Mouse (Mus musculus) myocyte (in vitro differentiated cells): ENCODE measurements around the gene Hist1h2ab.

Experiments
- CEBPB ChIP-seq: IDR thresholded peaks from 2 replicates; pipeline ENCODE4 v1.6.1; 2011; ENCODE audit warnings: mild to moderate bottlenecking, moderate library complexity; ENCODE audit not compliant: poor library complexity, insufficient read depth, severe bottlenecking
- MAX ChIP-seq: IDR thresholded peaks from one replicate; pipeline ENCODE4 v1.6.1; 2011; ENCODE audit warnings: low read depth, mild to moderate bottlenecking, control low read depth
- MYOD1 ChIP-seq, 3 experiments: IDR thresholded peaks; one replicate each; pipeline ENCODE4 v1.6.1; 2011; ENCODE audit warnings: control low read depth in 2 of 3, low read depth in 2 of 3, mild to moderate bottlenecking in 2 of 3, moderate library complexity in 1 of 3; ENCODE audit not compliant: insufficient read length in 2 of 3, control insufficient read depth in 1 of 3
- MYOG ChIP-seq, 3 experiments: IDR thresholded peaks; one replicate each; pipeline ENCODE4 v1.6.1; 2011; ENCODE audit warnings: control low read depth in 2 of 3, low read depth in 2 of 3, mild to moderate bottlenecking in 2 of 3; ENCODE audit not compliant: insufficient read length in 2 of 3, control insufficient read depth in 1 of 3, insufficient read depth in 1 of 3
- POLR2A ChIP-seq: IDR thresholded peaks from one replicate; pipeline ENCODE4 v1.6.1; 2011; ENCODE audit warnings: low read depth, mild to moderate bottlenecking, control low read depth, moderate library complexity; ENCODE audit not compliant: insufficient read length
- POLR2AphosphoS2 ChIP-seq: IDR thresholded peaks from one replicate; pipeline ENCODE4 v1.6.1; 2011; ENCODE audit warnings: low read depth, control low read depth; ENCODE audit not compliant: insufficient read length
- REST ChIP-seq: IDR thresholded peaks from one replicate; pipeline ENCODE4 v1.6.1; 2011; ENCODE audit warnings: mild to moderate bottlenecking, control low read depth, moderate library complexity; ENCODE audit not compliant: insufficient read depth, insufficient read length
- SRF ChIP-seq: IDR thresholded peaks from one replicate; pipeline ENCODE4 v1.6.1; 2011; ENCODE audit warnings: low read depth; ENCODE audit not compliant: control insufficient read depth, insufficient read length
- TCF12 ChIP-seq: IDR thresholded peaks from one replicate; pipeline ENCODE4 v1.6.1; 2011; ENCODE audit warnings: mild to moderate bottlenecking, control low read depth; ENCODE audit not compliant: poor library complexity, insufficient read depth, severe bottlenecking
- TCF3 ChIP-seq: IDR thresholded peaks from one replicate; pipeline ENCODE4 v1.6.1; 2011; ENCODE audit warnings: low read depth, control low read depth; ENCODE audit not compliant: insufficient read length
- USF1 ChIP-seq: IDR thresholded peaks from one replicate; pipeline ENCODE4 v1.6.1; 2011; ENCODE audit warnings: low read depth, mild to moderate bottlenecking, control low read depth, moderate library complexity

GRCm38 (mm10) chr13:23738041-23738440, 12.9 kb upstream of the Hist1h2ab start:
- TF ChIP-seq POLR2A, result no peak
- TF ChIP-seq CEBPB, result no peak
- TF ChIP-seq MYOD1 (IDR thresholded peaks at IDR 0.05; ENCODE audit: control insufficient read depth in 1 of 3, insufficient read length in 2 of 3, low read depth in 2 of 3), result no peak
- TF ChIP-seq MAX, result no peak
- no peak for TF ChIP-seq USF1
- TF ChIP-seq SRF, result no peak
- no peak for TF ChIP-seq REST
- no peak for TF ChIP-seq POLR2AphosphoS2
- TF ChIP-seq TCF12, result no peak
- TF ChIP-seq TCF3, result no peak
- no peak for TF ChIP-seq MYOG (IDR thresholded peaks at IDR 0.05; ENCODE audit: control insufficient read depth in 1 of 3, insufficient read depth in 1 of 3, insufficient read length in 2 of 3, low read depth in 2 of 3)
